Mouse (Mus musculus) stomach, postnatal 0 days (tissue): Measurements from ENCODE around the gene Pkd1. TPM values are rescaled to one million over a fixed set of nuclear protein-coding genes. Genes with fewer than 3 reads are reported as not detected.

Experiments used
- ATAC-seq: fragments of 200-750 bp; cut with Nextera tagmentation; 2 replicates; pipeline ENCODE4 v1.8.0; 2017; ENCODE audit not compliant: low FRiP score, low TSS enrichment
- DNase-seq: peaks from one replicate; pipeline ENCODE4 v3.0.0-alpha.2; 2016; ENCODE audit warnings: low spot score
- H3K27ac ChIP-seq: fragments of 300-500 bp; sonication (generic); replicated peaks from 2 replicates; pipeline ENCODE4 v1.5.1; 2014; ENCODE audit warnings: mild to moderate bottlenecking, control low read depth
- H3K27me3 ChIP-seq: fragments of 300-500 bp; sonication (generic); 2 replicates; pipeline ENCODE4 v1.6.1; 2014; ENCODE audit warnings: low read length; ENCODE audit not compliant: control insufficient read depth, insufficient read depth
- H3K36me3 ChIP-seq: fragments of 300-500 bp; sonication (generic); 2 replicates; pipeline ENCODE4 v1.6.1; 2014; ENCODE audit warnings: low read length, mixed read lengths; ENCODE audit not compliant: control insufficient read depth, insufficient read depth
- H3K4me1 ChIP-seq: fragments of 300-500 bp; sonication (generic); replicated peaks from 2 replicates; pipeline ENCODE4 v1.6.1; 2014; ENCODE audit warnings: antibody characterized with exemption; ENCODE audit not compliant: control insufficient read depth, insufficient read depth
- H3K4me2 ChIP-seq: fragments of 300-500 bp; sonication (generic); replicated peaks from 2 replicates; pipeline ENCODE4 v1.6.1; 2014; ENCODE audit warnings: low read depth, mild to moderate bottlenecking, control low read depth, moderate library complexity
- H3K4me3 ChIP-seq: fragments of 300-500 bp; sonication (generic); 2 replicates; pipeline ENCODE4 v1.5.1; 2014; ENCODE audit warnings: low read depth, low read length, control low read depth
- H3K9ac ChIP-seq: fragments of 300-500 bp; sonication (generic); 2 replicates; pipeline ENCODE4 v1.6.1; 2014; ENCODE audit warnings: mild to moderate bottlenecking, low read length, control low read depth, mixed read lengths
- H3K9me3 ChIP-seq: fragments of 300-500 bp; sonication (generic); 2 replicates; pipeline ENCODE4 v1.6.1; 2016; ENCODE audit warnings: low read length; ENCODE audit not compliant: control insufficient read depth
- CTCF ChIP-seq: IDR thresholded peaks from 2 replicates; pipeline ENCODE4 v1.5.1; 2016; ENCODE audit warnings: antibody characterized with exemption, low read depth, mild to moderate bottlenecking, moderate library complexity
- EP300 ChIP-seq: optimal IDR thresholded peaks from 2 replicates; pipeline ENCODE3; 2016; ENCODE audit warnings: antibody characterized with exemption
- WGBS: fragments of 180-500 bp; shearing (Covaris S2); extraction: QIAGEN DNeasy Blood & Tissue Kit; methylation state at CpG from one replicate; pipeline ENCODE4 v1.1.7; 2014; 5-methylcytosine and 5-hydroxymethylcytosine counted together
- polyA plus RNA-seq: library from polyadenylated mRNA; unstranded; fragments of >200 nt; fragmentation: Nextera tagmentation; extraction: Ambion mirVana; gene quantifications from 2 replicates; pipeline ENCODE4 v1.2.1, GENCODE M21; 2015

Pkd1 gene
- polyA plus RNA-seq, 1 experiment from 2014 or later, result 12.3 TPM

DNA sequence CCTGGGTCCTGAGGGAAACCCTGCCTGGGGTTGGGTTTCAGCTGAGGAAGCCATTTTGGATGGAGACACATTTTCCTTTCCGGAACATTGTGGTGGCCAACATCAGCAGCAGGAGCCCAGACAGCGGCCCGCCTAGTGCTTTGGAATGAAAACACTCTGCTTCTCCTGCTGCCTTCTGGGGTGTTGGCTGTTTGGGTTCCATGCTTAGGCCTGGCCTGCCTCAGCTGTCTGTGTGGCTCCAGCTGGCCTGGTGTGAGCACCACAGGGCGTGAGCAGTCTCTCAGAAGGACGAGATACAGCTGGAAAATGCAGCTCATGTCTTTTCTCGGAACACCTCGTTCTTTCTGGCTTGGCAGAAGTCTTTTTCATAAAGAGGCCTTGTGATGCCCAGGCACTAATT, 7.5 kb downstream of the Pkd1 start:
- no peak overlapping the region for H3K4me3 ChIP-seq
- no peaks in the 10 kb centered on the region for H3K9me3 ChIP-seq
- no peaks in the 10 kb centered on the region for H3K36me3 ChIP-seq
- H3K27me3 ChIP-seq, result no peaks in the 10 kb centered on the region
- ATAC-seq (peak; percentile 76; the same call in 1 of the 2 replicates), DNase-seq (no peak)
- peaks cover 14% of the 10 kb centered on the region for H3K4me1 ChIP-seq
- WGBS, result 57% methylated on average over 7 of the region's 7 CpGs
- H3K4me2 ChIP-seq, result no peak overlapping the region
- H3K27ac ChIP-seq, result peak overlapping the region; percentile 89; the same call in 1 of the 2 replicates
- no peak overlapping the region for H3K9ac ChIP-seq
- TF ChIP-seq CTCF (no peak), EP300 (no peak)

- 28% methylated on average over 4 of the region's 4 CpGs for WGBS
- DNase-seq (no peak), ATAC-seq (peak; percentile 41; the same call in 1 of the 2 replicates)
Observed at GRCm38 (mm10) chr17:24558600-24559099, 9.0 kb downstream of the Pkd1 start.

DNA sequence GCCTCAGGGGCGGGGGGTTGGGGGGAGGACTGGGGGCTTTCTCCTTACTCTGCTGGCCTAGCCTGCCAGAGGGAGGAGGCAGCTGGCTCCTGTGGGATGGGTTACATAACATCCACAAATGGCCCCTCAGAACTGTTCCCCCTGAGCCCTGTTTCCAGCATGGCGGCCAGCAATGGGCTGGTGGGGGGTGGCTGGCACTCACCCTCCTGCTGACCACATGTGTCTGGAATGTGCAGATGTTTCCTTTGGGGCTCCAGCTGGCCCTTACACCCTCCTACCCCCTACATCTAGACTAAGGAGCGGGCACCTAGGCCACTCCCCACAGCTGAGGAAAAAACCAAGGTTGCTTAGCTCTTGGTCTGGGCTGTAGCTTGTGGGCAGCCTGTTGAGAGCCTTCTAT, 9.5 kb downstream of the Pkd1 start:
- peaks cover 14% of the 10 kb centered on the region for H3K4me1 ChIP-seq
- TF ChIP-seq EP300, result no peak
- TF ChIP-seq CTCF, result no peak
- H3K4me2 ChIP-seq, result peak overlapping the region; percentile 35; the same call in 1 of the 2 replicates
- DNase-seq, result no peak
- H3K27ac ChIP-seq, result peak overlapping the region; percentile 89
- H3K4me3 ChIP-seq, result no peak overlapping the region
- no peaks in the 10 kb centered on the region for H3K9me3 ChIP-seq
- H3K27me3 ChIP-seq, result no peaks in the 10 kb centered on the region
- no peaks in the 10 kb centered on the region for H3K36me3 ChIP-seq
- 53% methylated on average over 3 of the region's 3 CpGs for WGBS
- ATAC-seq, result peak; percentile 68
- H3K9ac ChIP-seq, result no peak overlapping the region

More at GRCm38 (mm10) chr17:24558600-24559099, 9.0 kb downstream of the Pkd1 start:
- Histone ChIP-seq H3K9me3 (no peaks in the 10 kb centered on the region), H3K36me3 (no peaks in the 10 kb centered on the region), H3K27me3 (no peaks in the 10 kb centered on the region), H3K4me1 (peaks cover 14% of the 10 kb centered on the region), H3K27ac (peak overlapping the region; percentile 89), H3K4me2 (peak overlapping the region; percentile 35), H3K4me3 (no peak overlapping the region), H3K9ac (no peak overlapping the region; the same call in 1 of the 2 replicates)
- no peak for TF ChIP-seq EP300
- no peak for TF ChIP-seq CTCF

- Histone ChIP-seq H3K36me3 (0 out of 2 replicates have a peak, but pooled peaks cover 3% of the 10 kb centered on the region), H3K27me3 (no peaks in the 10 kb centered on the region), H3K4me2 (no peak overlapping the region), H3K4me3 (no peak overlapping the region), H3K27ac (peak overlapping the region; percentile 53; the same call in 1 of the 2 replicates), H3K9me3 (no peaks in the 10 kb centered on the region), H3K4me1 (peaks cover 14% of the 10 kb centered on the region), H3K9ac (no peak overlapping the region)
- 72% methylated on average over 5 of the region's 5 CpGs for WGBS
- no peak for DNase-seq
- TF ChIP-seq EP300, result no peak
- TF ChIP-seq CTCF, result 0 out of 2 replicates have a peak, but pooled peaks have one; percentile 4
- no peak for ATAC-seq
Observed at GRCm38 (mm10) chr17:24560301-24561028, 10.8 kb downstream of the Pkd1 start.

DNA sequence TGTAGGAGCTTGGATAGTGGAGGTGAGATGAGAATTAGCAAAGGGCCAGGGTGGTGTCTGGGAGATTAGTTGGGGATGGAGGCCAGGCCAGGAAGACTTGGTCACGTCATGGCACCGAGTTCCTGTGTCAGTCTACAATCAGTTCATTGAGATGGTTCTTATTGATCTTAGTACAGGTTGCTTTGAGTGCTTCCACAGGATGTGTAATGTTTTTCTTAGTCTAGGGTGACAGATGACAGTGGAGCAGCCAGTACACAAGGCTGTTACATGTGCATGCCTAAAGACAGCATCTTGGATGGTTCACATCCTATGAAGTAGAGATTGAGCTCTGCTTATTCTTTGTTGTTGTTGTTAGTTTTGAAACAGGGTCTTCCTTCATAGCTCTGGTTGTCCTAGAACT, 12.0 kb downstream of the Pkd1 start:
- TF ChIP-seq CTCF (no peak), EP300 (no peak)
- Histone ChIP-seq H3K27me3 (no peaks in the 10 kb centered on the region), H3K9me3 (no peaks in the 10 kb centered on the region), H3K4me3 (no peak overlapping the region), H3K4me2 (no peak overlapping the region), H3K36me3 (0 out of 2 replicates have a peak, but pooled peaks cover 8% of the 10 kb centered on the region), H3K4me1 (peaks cover 14% of the 10 kb centered on the region), H3K9ac (no peak overlapping the region), H3K27ac (no peak overlapping the region)
- DNase-seq, result no peak
- ATAC-seq, result no peak
- WGBS, result 96% methylated on average over 2 of the region's 2 CpGs

DNA sequence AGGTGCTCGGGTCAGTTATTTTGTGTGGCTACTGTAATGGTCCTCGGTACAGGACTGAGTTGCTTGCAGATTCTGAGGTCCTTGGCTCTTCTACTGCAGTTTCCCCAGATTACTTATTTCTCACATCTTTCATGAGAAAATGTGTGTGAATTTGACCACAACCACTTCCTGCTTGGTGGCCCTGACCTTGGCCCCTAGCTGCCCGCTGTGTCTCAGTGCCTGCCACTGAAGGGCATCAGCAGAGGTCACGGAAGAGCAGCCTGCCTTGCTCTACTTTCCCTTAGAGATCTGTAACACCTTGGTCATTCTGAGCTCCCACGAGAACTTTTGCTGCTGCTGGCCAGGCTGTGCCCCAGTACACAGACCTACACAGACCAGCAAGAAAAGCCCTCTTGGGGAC, 14.0 kb downstream of the Pkd1 start:
- 78% methylated on average over 5 of the region's 5 CpGs for WGBS
- peaks cover 11% of the 10 kb centered on the region for H3K4me1 ChIP-seq
- ATAC-seq, result no peak

More for the DNA sequence above, 14.0 kb downstream of the Pkd1 start:
- Histone ChIP-seq H3K9ac (no peak overlapping the region), H3K27ac (no peak overlapping the region), H3K27me3 (no peaks in the 10 kb centered on the region), H3K9me3 (no peaks in the 10 kb centered on the region), H3K4me3 (no peak overlapping the region), H3K36me3 (peaks cover 11% of the 10 kb centered on the region), H3K4me2 (no peak overlapping the region)
- DNase-seq, result no peak
- TF ChIP-seq EP300, result no peak
- no peak for TF ChIP-seq CTCF
